Mouse (Mus musculus): ENCODE measurements around the gene Gm10974. TPM values are rescaled to one million over a fixed set of nuclear protein-coding genes. Genes with fewer than 3 reads are reported as not detected.

Gm10974 gene
- polyA plus RNA-seq, 1 experiment from 2014 or later: not detected

- no peak overlapping the region for H3K27ac ChIP-seq
- no peaks in the 10 kb centered on the region for H3K9me3 ChIP-seq
- H3K27me3 ChIP-seq (ENCODE audit: insufficient read depth, poor library complexity, severe bottlenecking): peaks cover 72% of the 10 kb centered on the region
- DNase-seq (ENCODE audit: low spot score): no peak
- no peak overlapping the region for H3K4me3 ChIP-seq
- peaks cover 4% of the 10 kb centered on the region for H3K4me1 ChIP-seq
- 82% methylated on average over 8 of the region's 8 CpGs for WGBS
- no peaks in the 10 kb centered on the region for H3K36me3 ChIP-seq
Observed at GRCm38 (mm10) chr7:66421903-66422302, 56.2 kb downstream of the Gm10974 start.

GRCm38 (mm10) chr7:66427053-66427436 is 61.3 kb downstream of the Gm10974 start:
- peaks cover 77% of the 10 kb centered on the region for H3K27me3 ChIP-seq (ENCODE audit: insufficient read depth, poor library complexity, severe bottlenecking)
- H3K27ac ChIP-seq: 0 out of 2 replicates have a peak overlapping the region, but pooled peaks have one; percentile 49
- peaks cover 22% of the 10 kb centered on the region for H3K4me1 ChIP-seq
- H3K9me3 ChIP-seq: no peaks in the 10 kb centered on the region
- DNase-seq (ENCODE audit: low spot score): no peak
- under 1% methylated on average over 23 of the region's 23 CpGs for WGBS
- peak overlapping the region; percentile 65 for H3K4me3 ChIP-seq
- no peaks in the 10 kb centered on the region for H3K36me3 ChIP-seq

DNA sequence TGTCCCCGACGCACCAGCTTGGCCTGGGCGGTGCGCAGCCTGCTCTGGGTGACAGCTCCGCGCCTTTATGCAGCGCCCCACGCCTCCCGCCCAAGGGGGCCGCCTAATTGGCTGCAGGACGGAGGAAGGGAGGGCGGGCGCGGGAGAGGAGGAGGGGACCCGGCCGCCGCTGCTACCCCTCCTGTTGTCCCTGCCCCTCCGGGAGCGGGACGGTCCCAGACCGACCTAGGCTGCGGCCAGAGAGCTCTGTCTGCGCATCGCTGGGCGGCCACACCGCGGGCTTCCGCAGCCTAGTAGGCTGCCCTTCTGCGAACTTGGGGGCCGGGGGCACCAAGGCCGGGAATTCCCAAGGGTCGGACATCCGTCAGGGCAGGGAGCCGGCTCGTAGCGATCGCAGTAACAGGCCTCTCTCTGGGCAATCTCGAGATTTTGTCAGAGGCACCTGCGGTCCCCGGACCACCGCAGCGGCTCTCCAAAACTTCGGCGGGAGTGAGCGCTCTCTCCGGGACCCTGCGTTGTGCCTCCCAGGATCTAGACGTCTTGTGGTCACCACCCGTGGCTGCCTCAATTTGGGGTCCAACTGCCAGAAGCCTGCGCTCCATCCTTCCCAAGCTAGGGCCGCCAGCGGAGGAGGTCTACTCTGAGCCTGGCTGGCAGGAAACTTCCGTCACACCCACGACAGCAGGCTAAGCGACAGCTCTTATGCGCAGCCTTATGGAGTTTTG is 61.9 kb downstream of the Gm10974 start, which contains the start of gene Aldh1a3:
Gene Aldh1a3 (minus strand): TSS at position 81 of the 725 bp plus-strand sequence.
- no peaks in the 10 kb centered on the region for H3K9me3 ChIP-seq
- peak within 1 kb of the TSS; percentile 65 for H3K4me3 ChIP-seq
- WGBS: under 1% methylated on average over 53 of the region's 56 CpGs
- no peak for DNase-seq (ENCODE audit: low spot score)
- peak within 1 kb of the TSS; percentile 49 for H3K27ac ChIP-seq
- no peaks in the 10 kb centered on the region for H3K36me3 ChIP-seq
- peaks cover 77% of the 10 kb centered on the region for H3K27me3 ChIP-seq (ENCODE audit: insufficient read depth, poor library complexity, severe bottlenecking)
- peaks cover 22% of the 10 kb centered on the region for H3K4me1 ChIP-seq

GRCm38 (mm10) chr7:66434453-66434935 is 68.8 kb downstream of the Gm10974 start:
- H3K27me3 ChIP-seq (ENCODE audit: insufficient read depth, poor library complexity, severe bottlenecking): peaks cover 12% of the 10 kb centered on the region
- DNase-seq (ENCODE audit: low spot score): no peak
- no peak overlapping the region for H3K27ac ChIP-seq
- H3K4me3 ChIP-seq: no peak overlapping the region
- H3K9me3 ChIP-seq: no peaks in the 10 kb centered on the region
- WGBS: 42% methylated on average over 10 of the region's 10 CpGs
- H3K36me3 ChIP-seq: no peaks in the 10 kb centered on the region
- peaks cover 14% of the 10 kb centered on the region for H3K4me1 ChIP-seq

Small RNAs within 50 kb of the gene (microRNA-seq; reads per million reads assigned to microRNA genes)
- not detected for gene Mir7057

Other genes with a start within 250 kb of the Gm10974 start
- 9.9 and 12.3 TPM in 2 replicates for gene Lrrk1, start 22.4 kb downstream of the Gm10974 start, polyA plus RNA-seq (2016; fragmentation: Nextera tagmentation; extraction: Ambion mirVana)
- gene Aldh1a3, start 61.6 kb downstream of the Gm10974 start, polyA plus RNA-seq (2016; fragmentation: Nextera tagmentation; extraction: Ambion mirVana): 0.95 and 1.6 TPM in 2 replicates